Mouse (Mus musculus): Measurements from ENCODE around the gene Svep1. TPM values are rescaled to one million over a fixed set of nuclear protein-coding genes. Genes with fewer than 3 reads are reported as not detected.

Gene Svep1
- polyA plus RNA-seq, 1 experiment, result 2.7 TPM

- no peaks in the 10 kb centered on the region for H3K27me3 ChIP-seq (ENCODE audit: control insufficient read depth, insufficient read depth, low read length)
- 90% methylated on average over 1 of the region's 1 CpGs for WGBS
- H3K4me1 ChIP-seq (ENCODE audit: control insufficient read depth, insufficient read depth, insufficient read length, low read length), result no peaks in the 10 kb centered on the region
- no peak overlapping the region for H3K27ac ChIP-seq (ENCODE audit: insufficient read depth, low read depth, low read length)
- no peaks in the 10 kb centered on the region for H3K36me3 ChIP-seq (ENCODE audit: control insufficient read depth, insufficient read depth, low read length)
- H3K4me3 ChIP-seq (ENCODE audit: low read depth, low read length), result no peak overlapping the region
- no peak for TF ChIP-seq CTCF (IDR thresholded peaks at IDR 0.05; ENCODE audit: extremely low read depth, insufficient read length, insufficient replicate concordance, low read depth, low read length)
- no peak for TF ChIP-seq POLR2A (IDR thresholded peaks at IDR 0.05; ENCODE audit: low read depth, low read length)
These were observed 173.9 kb downstream of the Svep1 start for GRCm38 (mm10) chr4:58032714-58033113.

GRCm38 (mm10) chr4:58009024-58009423 is 197.6 kb downstream of the Svep1 start, which contains the start of gene Txndc8:
Txndc8 (minus strand) TSS chr4:58009124.
- Histone ChIP-seq H3K27me3 (ENCODE audit: control insufficient read depth, insufficient read depth, low read length) (no peaks in the 10 kb centered on the region), H3K4me1 (ENCODE audit: control insufficient read depth, insufficient read depth, insufficient read length, low read length) (peaks cover 2% of the 10 kb centered on the region; the same call in 1 of the 2 replicates), H3K27ac (ENCODE audit: insufficient read depth, low read depth, low read length) (no peak within 1 kb of the TSS), H3K4me3 (ENCODE audit: low read depth, low read length) (no peak within 1 kb of the TSS), H3K36me3 (ENCODE audit: control insufficient read depth, insufficient read depth, low read length) (no peaks in the 10 kb centered on the region)
- no peak for TF ChIP-seq CTCF (IDR thresholded peaks at IDR 0.05; ENCODE audit: extremely low read depth, insufficient read length, insufficient replicate concordance, low read depth, low read length)
- no peak for TF ChIP-seq POLR2A (IDR thresholded peaks at IDR 0.05; ENCODE audit: low read depth, low read length)
- WGBS, result 93% methylated on average over 5 of the region's 5 CpGs

- 18% methylated on average over 3 of the region's 3 CpGs for WGBS
- H3K4me1 ChIP-seq (ENCODE audit: control insufficient read depth, insufficient read depth, insufficient read length, low read length), result peaks cover 6% of the 10 kb centered on the region; the same call in 1 of the 2 replicates
- H3K4me3 ChIP-seq (ENCODE audit: low read depth, low read length), result no peak overlapping the region
These were observed 203.2 kb downstream of the Svep1 start for GRCm38 (mm10) chr4:58003501-58003900.

More at GRCm38 (mm10) chr4:58003501-58003900, 203.2 kb downstream of the Svep1 start:
- no peaks in the 10 kb centered on the region for H3K27me3 ChIP-seq (ENCODE audit: control insufficient read depth, insufficient read depth, low read length)
- no peaks in the 10 kb centered on the region for H3K36me3 ChIP-seq (ENCODE audit: control insufficient read depth, insufficient read depth, low read length)
- TF ChIP-seq CTCF (IDR thresholded peaks at IDR 0.05; ENCODE audit: extremely low read depth, insufficient read length, insufficient replicate concordance, low read depth, low read length) (no peak), POLR2A (IDR thresholded peaks at IDR 0.05; ENCODE audit: low read depth, low read length) (no peak)
- peak overlapping the region; percentile 43; the same call in 1 of the 2 replicates for H3K27ac ChIP-seq (ENCODE audit: insufficient read depth, low read depth, low read length)

Other genes starting within 250 kb of the Svep1 start
- not detected in 2 replicates for gene Txndc8, start 197.7 kb downstream of the Svep1 start, polyA plus RNA-seq (2012; rRNA removed)
- gene Musk, start 79.1 kb upstream of the Svep1 start, polyA plus RNA-seq (2012; rRNA removed), result 0.28 and 0.39 TPM in 2 replicates